Mouse (Mus musculus) midbrain, embryonic 13.5 days (tissue): Measurements from ENCODE around the gene Serp1. TPM values are rescaled to one million over a fixed set of nuclear protein-coding genes. Genes with fewer than 3 reads are reported as not detected.
"Not testable (repeated sequence)": the region's sequence is repeated elsewhere in the genome, so short reads cannot be mapped to it uniquely, and the experiment has no call there.

Experiments used
- ATAC-seq: fragments of 200-750 bp; cut with Nextera tagmentation; 2 replicates; pipeline ENCODE4 v1.8.0; 2017; ENCODE audit warnings: mild to moderate bottlenecking, moderate TSS enrichment, moderate library complexity
- H3K27ac ChIP-seq: fragments of 300-500 bp; sonication (generic); 2 replicates; pipeline ENCODE4 v1.5.1; 2015; ENCODE audit warnings: inconsistent platforms, mild to moderate bottlenecking, moderate library complexity
- H3K27me3 ChIP-seq: fragments of 300-500 bp; sonication (generic); 2 replicates; pipeline ENCODE4 v1.6.1; 2015; ENCODE audit warnings: mild to moderate bottlenecking, inconsistent platforms
- H3K36me3 ChIP-seq: fragments of 300-500 bp; sonication (generic); 2 replicates; pipeline ENCODE4 v1.6.1; 2015; ENCODE audit warnings: mild to moderate bottlenecking, inconsistent platforms
- H3K4me1 ChIP-seq: fragments of 300-500 bp; sonication (generic); replicated peaks from 2 replicates; pipeline ENCODE4 v1.6.1; 2015; ENCODE audit warnings: inconsistent platforms
- H3K4me2 ChIP-seq: fragments of 300-500 bp; sonication (generic); replicated peaks from 2 replicates; pipeline ENCODE4 v1.6.1; 2015; ENCODE audit warnings: moderate library complexity, mild to moderate bottlenecking, inconsistent platforms
- H3K4me3 ChIP-seq: fragments of 300-500 bp; sonication (generic); replicated peaks from 2 replicates; pipeline ENCODE4 v1.5.1; 2015; ENCODE audit warnings: mild to moderate bottlenecking, inconsistent platforms
- H3K9ac ChIP-seq: fragments of 300-500 bp; sonication (generic); replicated peaks from 2 replicates; pipeline ENCODE4 v1.6.1; 2015; ENCODE audit warnings: mild to moderate bottlenecking, inconsistent platforms
- H3K9me3 ChIP-seq: fragments of 300-500 bp; sonication (generic); 2 replicates; pipeline ENCODE4 v1.6.1; 2016; ENCODE audit warnings: mild to moderate bottlenecking, inconsistent platforms
- WGBS: fragments of 180-500 bp; shearing (Covaris S2); methylation state at CpG from one replicate; pipeline ENCODE4 v1.1.7; 2015; 5-methylcytosine and 5-hydroxymethylcytosine counted together
- polyA plus RNA-seq: library from polyadenylated mRNA; unstranded; fragments of >200 nt; fragmentation: Nextera tagmentation; extraction: Ambion mirVana; gene quantifications from 2 replicates; pipeline ENCODE4 v1.2.1, GENCODE M21; 2015

Gene Serp1
- polyA plus RNA-seq, 1 experiment from 2014 or later, result 75.3 TPM

DNA sequence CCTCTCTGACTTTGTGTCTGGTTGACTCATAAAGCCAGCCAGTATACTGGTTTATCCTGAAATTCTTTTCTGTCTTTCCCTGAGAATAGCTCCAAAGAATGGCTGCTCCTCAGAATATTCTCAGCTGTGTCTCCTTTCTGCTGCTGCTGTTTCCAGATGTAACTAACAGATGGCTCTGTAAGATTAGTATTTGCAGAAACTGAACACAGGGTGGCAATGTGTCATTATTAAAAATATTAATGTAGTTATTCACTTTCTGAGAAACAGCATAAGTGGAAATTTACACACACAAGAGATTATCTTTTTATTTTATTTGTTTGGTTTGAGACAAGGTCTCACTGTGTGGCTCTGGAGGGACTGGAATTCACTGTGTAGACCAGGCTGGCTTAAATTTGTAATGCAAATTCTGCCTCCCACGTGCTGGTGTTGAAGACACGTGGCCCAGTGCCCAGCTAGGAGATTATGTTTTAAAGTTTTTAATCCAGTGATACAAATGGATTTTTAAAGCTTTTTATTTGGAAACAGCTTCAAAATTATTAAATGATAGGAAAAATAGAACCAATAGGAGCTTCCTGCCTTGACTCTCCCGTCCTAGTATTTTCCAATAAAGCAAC is 21.9 kb downstream of the Serp1 start:
- 42% methylated on average over 3 of the region's 3 CpGs for WGBS
- no peak for ATAC-seq

DNA sequence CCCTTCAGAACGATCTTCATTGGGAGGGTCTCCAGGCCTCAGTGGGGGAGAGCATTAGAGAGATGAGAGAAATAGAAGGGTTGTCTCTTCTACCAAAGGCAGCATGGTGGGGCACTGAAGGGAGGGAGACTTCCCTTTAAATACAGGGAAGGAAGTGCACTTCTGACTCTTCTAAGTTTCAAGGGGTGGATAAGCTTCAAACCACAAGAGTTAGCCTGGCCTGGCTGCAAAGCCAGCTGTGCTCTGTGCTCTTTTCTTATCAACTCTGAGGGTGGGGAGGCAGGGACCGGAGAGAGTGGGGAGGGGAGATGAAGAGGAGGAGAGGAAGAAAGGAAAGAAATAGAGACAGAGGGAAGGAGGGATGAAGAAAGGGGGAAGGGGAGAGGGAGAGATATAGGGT is 23.7 kb downstream of the Serp1 start:
- H3K36me3 ChIP-seq, result no peaks in the 10 kb centered on the region
- no peak overlapping the region for H3K4me3 ChIP-seq
- H3K9ac ChIP-seq, result no peak overlapping the region
- no peak for ATAC-seq
- H3K4me1 ChIP-seq, result no peaks in the 10 kb centered on the region
- H3K4me2 ChIP-seq, result no peak overlapping the region
- H3K27me3 ChIP-seq, result no peaks in the 10 kb centered on the region
- no peaks in the 10 kb centered on the region for H3K9me3 ChIP-seq
- WGBS, result 73% methylated on average over 2 of the region's 2 CpGs
- no peak overlapping the region for H3K27ac ChIP-seq

More for the DNA sequence above, 21.9 kb downstream of the Serp1 start:
- no peaks in the 10 kb centered on the region for H3K9me3 ChIP-seq
- no peak overlapping the region for H3K4me3 ChIP-seq
- no peak overlapping the region for H3K27ac ChIP-seq
- no peaks in the 10 kb centered on the region for H3K4me1 ChIP-seq
- no peaks in the 10 kb centered on the region for H3K36me3 ChIP-seq
- H3K27me3 ChIP-seq, result no peaks in the 10 kb centered on the region
- no peak overlapping the region for H3K4me2 ChIP-seq
- no peak overlapping the region for H3K9ac ChIP-seq

DNA sequence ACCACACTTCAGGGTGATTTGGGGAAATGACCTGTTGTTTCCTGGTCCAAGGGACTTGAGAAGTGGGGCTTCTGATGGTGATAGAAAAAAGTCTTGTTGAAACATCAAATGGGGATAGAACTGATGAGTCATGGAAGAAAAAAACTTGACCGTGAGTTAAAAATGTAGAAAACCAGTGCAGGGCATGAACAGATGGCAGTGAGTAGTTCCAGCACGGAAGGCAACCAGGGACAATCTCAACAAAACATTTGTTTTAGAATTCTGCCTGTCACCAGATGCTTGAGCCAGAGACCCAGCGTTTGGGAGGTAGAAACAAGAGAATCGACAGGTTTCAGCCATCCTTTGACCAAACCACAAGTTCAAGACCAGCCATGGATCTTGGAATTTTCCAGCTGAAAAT is 32.1 kb downstream of the Serp1 start:
- Histone ChIP-seq H3K27me3 (no peaks in the 10 kb centered on the region), H3K27ac (no peak overlapping the region), H3K36me3 (no peaks in the 10 kb centered on the region), H3K9me3 (no peaks in the 10 kb centered on the region), H3K4me3 (no peak overlapping the region), H3K4me1 (no peaks in the 10 kb centered on the region), H3K4me2 (no peak overlapping the region), H3K9ac (no peak overlapping the region)
- ATAC-seq, result no peak
- WGBS, result 89% methylated on average over 4 of the region's 4 CpGs

DNA sequence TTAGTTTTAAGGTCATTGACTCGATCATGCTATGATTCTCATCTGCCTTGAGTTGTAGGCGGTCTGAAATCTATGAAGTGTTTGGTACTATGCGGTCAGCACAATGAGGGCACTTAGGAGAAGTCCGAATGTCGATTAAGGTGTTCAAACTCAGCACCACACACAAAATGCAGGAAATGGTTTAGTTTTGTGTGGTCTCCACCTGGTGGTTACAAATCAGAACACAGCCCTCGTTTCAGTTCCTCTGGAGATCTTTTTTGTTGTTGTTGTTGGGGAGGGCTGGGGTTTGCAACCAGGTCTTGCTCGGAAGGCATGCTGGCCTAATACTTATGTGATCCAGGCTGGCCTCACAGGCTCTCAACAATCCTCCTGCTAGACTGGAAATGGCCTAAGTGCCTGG is 34.9 kb downstream of the Serp1 start:
- Histone ChIP-seq H3K9me3 (no peaks in the 10 kb centered on the region), H3K9ac (no peak overlapping the region), H3K4me2 (no peak overlapping the region), H3K27me3 (no peaks in the 10 kb centered on the region), H3K27ac (no peak overlapping the region), H3K36me3 (no peaks in the 10 kb centered on the region), H3K4me3 (no peak overlapping the region), H3K4me1 (no peaks in the 10 kb centered on the region)
- ATAC-seq, result no peak
- 78% methylated on average over 7 of the region's 7 CpGs for WGBS

DNA sequence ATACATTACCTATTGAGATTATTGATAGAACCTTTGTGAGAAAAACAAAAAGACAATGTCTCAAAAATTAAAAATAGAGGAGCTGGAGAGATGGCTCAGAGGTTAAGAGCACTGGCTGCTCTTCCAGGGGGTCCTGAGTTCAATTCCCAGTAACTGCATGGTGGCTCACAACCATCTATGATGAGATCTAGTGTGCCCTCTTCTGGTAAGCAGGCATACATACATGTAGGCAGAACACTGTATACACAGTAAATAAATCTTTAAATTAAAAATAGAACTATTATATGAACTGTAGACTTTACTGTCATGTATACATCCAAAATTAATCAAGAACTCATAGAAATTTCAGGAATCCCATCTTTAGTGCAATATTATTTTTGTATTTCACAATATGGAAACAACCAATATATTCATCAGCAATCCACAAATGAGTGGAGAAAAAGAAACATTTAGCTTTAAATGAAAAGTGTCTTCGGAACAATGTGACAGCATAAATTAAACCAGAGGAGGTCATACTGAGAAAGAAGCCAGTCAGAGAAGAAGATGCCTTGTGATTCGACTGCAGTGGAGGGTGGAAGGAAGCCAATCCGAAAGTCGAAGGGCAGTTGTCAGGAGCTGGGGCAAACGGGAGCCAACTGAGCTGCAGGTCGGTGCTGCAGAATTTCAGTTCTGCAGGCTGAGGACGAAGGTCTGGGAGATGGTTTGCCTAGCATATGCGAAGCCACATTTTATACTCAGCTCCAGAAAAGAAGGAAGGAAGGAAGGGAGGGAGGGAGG is 37.5 kb downstream of the Serp1 start:
- no peak overlapping the region for H3K4me2 ChIP-seq
- H3K9ac ChIP-seq, result no peak overlapping the region
- H3K9me3 ChIP-seq, result no peaks in the 10 kb centered on the region
- H3K27ac ChIP-seq, result no peak overlapping the region
- H3K36me3 ChIP-seq, result no peaks in the 10 kb centered on the region
- no peak overlapping the region for H3K4me3 ChIP-seq
- no peak for ATAC-seq
- H3K4me1 ChIP-seq, result no peaks in the 10 kb centered on the region
- H3K27me3 ChIP-seq, result no peaks in the 10 kb centered on the region
- WGBS, result 76% methylated on average over 7 of the region's 8 CpGs

DNA sequence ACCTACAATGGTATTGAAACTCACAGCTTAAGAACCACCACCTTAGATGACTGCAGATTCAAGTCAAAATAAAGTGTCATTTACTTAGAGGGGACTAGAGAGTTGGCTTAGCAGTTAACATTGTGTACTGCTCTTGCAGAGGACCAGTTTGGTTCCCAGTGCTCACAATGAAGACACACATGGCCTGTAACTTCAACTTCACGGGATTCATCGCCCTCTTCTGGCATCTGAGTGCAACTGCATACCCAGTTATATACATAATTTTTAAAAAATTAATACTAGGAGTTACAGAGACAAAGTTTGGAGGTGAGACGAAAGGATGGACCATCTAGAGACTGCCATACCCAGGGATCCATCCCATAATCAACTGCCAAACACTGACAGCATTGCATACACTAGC is 38.6 kb downstream of the Serp1 start:
- H3K4me3 ChIP-seq, result no peak overlapping the region
- H3K27ac ChIP-seq, result no peak overlapping the region
- 65% methylated on average over 3 of the region's 3 CpGs for WGBS
- H3K27me3 ChIP-seq, result no peaks in the 10 kb centered on the region
- no peaks in the 10 kb centered on the region for H3K9me3 ChIP-seq
- H3K9ac ChIP-seq, result no peak overlapping the region
- H3K36me3 ChIP-seq, result no peaks in the 10 kb centered on the region
- ATAC-seq, result no peak
- H3K4me1 ChIP-seq, result no peaks in the 10 kb centered on the region
- no peak overlapping the region for H3K4me2 ChIP-seq

DNA sequence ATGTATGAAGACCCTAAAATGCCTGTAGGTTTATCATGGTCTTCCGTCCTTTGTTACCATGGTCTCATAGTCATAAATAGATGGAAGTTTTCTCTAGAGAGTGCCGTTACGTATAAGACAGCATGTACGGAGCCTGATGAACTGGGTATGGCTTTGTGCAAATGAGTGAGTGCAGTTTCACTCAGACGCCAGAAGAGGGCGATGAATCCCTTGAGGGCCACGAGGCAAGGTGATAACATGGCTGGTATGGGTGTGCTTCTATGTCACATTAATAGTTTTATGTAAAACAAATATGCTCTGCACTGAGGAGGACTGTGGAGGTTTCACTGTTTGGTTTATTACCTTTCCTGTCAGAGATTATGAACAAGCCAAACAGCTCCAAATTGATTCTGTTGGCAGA is 39.8 kb downstream of the Serp1 start:
- WGBS, result 70% methylated on average over 7 of the region's 7 CpGs

DNA sequence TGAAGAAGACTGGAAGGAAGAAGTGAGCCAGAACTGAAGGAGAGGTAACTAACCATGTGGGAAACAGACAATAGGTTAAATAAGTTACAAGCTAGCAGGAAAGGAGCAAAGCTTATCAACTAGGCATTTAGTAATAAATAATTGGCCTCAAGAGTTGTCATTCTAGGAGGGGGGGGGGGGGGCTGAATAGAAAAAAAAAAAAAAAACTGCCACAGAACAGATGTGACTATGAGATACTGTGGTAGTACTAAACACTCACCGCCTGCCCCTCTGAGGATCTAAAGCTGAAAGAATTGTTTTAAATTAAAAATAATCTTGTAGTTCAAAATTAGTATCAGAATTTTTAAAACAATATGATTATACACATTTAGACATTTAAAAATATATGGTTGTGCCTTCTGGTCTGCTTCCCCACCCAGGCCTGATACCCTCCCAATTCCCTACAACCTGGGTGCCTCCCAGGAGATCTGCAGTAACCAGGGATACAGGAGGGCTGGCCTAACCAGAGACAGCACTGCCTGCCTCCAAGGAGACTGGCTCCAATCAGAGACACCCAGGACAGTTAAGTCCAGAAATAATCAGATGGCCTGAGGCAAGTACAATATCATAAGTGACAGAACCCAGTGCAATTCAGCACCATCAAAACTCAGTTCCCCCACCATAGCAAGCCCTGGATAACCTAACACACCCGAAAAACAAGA is 46.8 kb downstream of the Serp1 start:
- no peak for ATAC-seq
- no peaks in the 10 kb centered on the region for H3K4me1 ChIP-seq
- no peaks in the 10 kb centered on the region for H3K27me3 ChIP-seq
- 89% methylated on average over 2 of the region's 2 CpGs for WGBS
- H3K27ac ChIP-seq, result no peak overlapping the region
- no peaks in the 10 kb centered on the region for H3K36me3 ChIP-seq
- H3K4me2 ChIP-seq, result no peak overlapping the region
- no peak overlapping the region for H3K4me3 ChIP-seq
- H3K9ac ChIP-seq, result no peak overlapping the region
- no peaks in the 10 kb centered on the region for H3K9me3 ChIP-seq

More for the DNA sequence above, 39.8 kb downstream of the Serp1 start:
- no peak overlapping the region for H3K27ac ChIP-seq
- no peak overlapping the region for H3K4me3 ChIP-seq
- ATAC-seq, result no peak
- H3K9ac ChIP-seq, result no peak overlapping the region
- H3K36me3 ChIP-seq, result no peaks in the 10 kb centered on the region
- H3K4me1 ChIP-seq, result no peaks in the 10 kb centered on the region
- H3K27me3 ChIP-seq, result no peaks in the 10 kb centered on the region
- no peaks in the 10 kb centered on the region for H3K9me3 ChIP-seq
- H3K4me2 ChIP-seq, result no peak overlapping the region

DNA sequence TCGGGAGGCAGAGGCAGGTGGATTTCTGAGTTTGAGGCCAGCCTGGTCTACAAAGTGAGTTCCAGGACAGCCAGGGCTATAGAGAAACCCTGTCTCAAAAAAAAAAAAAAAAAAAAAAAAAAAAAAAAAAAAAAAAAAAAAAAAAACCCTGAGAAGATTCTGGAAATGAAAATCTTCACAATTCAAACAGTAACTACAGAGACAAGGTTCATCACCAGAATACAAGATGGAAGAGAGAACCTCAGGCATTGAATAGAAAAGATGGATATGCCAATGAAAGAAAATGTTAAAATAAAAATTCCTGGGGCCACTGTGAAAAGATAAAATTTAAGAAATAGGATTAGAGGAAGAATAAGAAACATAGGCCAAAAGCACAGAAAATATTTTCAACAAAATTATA is 50.4 kb downstream of the Serp1 start:
- 93% methylated on average over 1 of the region's 1 CpGs for WGBS
- not testable (repeated sequence) for H3K9me3 ChIP-seq, H3K27me3 ChIP-seq, H3K4me2 ChIP-seq, ATAC-seq, H3K4me3 ChIP-seq, H3K36me3 ChIP-seq, H3K9ac ChIP-seq, H3K4me1 ChIP-seq, H3K27ac ChIP-seq

Other genes with a start within 250 kb of the Serp1 start
- gene Tsc22d2, start 111.2 kb downstream of the Serp1 start, polyA plus RNA-seq, result 8.0 and 8.7 TPM in 2 replicates
- 43.3 and 48.3 TPM in 2 replicates for gene Eif2a, start 71 bp downstream of the Serp1 start, polyA plus RNA-seq
- gene Selenot, start 50.7 kb upstream of the Serp1 start, polyA plus RNA-seq, result 22.5 and 23.1 TPM in 2 replicates
- 0.09 and 0.12 TPM in 2 replicates for gene Erich6, start 111.3 kb upstream of the Serp1 start, polyA plus RNA-seq
- gene Siah2, start 166.5 kb upstream of the Serp1 start, polyA plus RNA-seq, result 5.8 and 5.9 TPM in 2 replicates